Mouse (Mus musculus) 3T3-L1 (cell line): ENCODE data around the gene Ldlrap1.

Source experiments
- DNase-seq: peaks from one replicate; pipeline ENCODE4 v3.0.0-alpha.2; 2015; ENCODE audit warnings: low read depth, low spot score

Gene Ldlrap1

DNA sequence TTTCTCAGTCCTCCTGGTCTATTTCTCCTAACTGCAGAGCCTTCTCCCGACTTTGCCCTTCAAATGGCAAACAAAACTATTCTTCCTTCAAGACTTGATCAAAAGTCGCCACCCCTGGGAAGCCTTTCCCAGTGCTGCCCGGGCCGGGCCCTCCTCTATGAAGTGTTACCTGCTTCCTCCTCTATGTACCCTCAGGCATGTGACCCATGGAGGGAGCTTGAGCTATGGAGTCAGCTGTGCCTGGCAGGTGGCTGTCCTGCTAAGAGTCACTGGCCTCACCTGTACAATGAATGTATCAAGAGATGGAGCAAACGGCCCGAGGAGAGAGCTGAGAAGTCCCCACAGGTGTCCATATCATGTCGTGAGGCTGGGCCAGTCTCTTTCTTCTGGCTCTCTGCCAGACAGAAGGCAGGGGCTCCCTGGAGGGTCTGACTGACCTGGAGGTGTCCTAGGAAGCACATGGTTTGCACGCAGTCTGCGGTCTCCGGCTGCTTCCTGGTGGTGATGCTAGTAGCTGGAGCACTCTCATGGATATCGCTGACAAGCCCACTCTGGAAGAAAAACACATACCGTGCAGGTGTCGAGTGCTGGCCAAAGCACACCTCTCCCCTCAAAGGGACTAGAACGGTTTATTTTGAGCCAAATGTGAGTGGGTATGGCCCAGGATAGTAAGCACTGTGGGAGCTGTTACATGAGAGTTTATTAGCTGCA, 7.6 kb upstream of the Ldlrap1 start:
- no peak for DNase-seq

DNA sequence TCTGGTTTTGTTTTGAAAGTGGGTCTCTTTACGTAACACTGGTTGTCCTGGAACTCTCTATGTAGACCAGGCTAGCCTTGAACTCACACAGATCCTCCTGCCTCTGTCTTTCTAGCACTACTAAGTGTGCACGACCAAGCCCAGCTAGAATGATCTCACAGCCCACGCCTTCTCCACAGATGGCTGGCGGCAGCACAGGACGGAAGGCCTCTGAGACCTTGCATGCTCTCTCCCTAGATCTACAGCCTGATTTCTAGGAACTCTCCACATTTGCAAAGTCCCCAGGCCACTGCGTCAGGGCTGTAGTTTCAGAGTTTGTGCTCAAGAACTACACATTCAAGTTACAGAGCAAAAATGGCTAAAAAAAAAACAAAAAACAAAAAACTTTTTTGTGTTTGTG, 6.3 kb upstream of the Ldlrap1 start:
- DNase-seq: no peak

DNA sequence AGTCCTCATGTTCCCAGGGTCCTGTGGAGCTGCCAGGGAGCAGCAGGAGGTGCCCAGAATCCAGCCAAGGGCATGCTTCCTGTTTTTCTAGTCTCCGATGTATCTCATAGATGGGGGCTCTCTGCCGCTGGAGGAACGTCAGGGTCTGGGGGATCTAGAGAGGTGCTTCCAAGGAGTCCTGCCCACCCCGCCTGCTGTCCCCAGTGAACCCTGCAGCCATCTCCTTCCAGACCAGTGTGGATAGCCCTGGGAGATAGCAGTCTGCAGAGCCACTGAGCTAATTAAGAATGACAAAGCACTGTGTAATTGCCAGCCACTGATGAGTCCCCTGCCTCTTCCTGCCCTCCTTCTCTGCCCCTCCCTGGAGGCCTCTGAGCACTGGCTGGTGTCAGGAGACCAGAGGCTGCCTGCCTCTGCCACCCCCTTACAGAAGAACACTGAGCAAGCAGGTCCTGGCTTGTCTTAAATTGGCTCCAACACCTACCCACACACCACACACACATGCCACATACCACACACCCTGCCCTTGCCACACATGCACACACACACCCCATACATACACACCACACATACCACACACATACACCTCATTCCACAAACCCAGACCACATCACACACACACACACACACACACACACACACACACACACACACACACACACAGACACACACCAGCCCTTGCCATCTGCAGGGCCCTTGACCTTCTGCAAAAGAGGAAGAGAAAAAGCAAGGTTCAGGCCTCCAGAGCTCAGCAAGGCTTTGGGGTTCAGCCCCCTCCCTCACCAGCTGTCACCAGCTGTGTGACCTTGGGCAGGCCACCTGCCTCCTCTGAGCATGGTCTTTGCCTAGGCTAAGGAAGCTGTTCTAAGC, 5.2 kb upstream of the Ldlrap1 start:
- no peak for DNase-seq

DNA sequence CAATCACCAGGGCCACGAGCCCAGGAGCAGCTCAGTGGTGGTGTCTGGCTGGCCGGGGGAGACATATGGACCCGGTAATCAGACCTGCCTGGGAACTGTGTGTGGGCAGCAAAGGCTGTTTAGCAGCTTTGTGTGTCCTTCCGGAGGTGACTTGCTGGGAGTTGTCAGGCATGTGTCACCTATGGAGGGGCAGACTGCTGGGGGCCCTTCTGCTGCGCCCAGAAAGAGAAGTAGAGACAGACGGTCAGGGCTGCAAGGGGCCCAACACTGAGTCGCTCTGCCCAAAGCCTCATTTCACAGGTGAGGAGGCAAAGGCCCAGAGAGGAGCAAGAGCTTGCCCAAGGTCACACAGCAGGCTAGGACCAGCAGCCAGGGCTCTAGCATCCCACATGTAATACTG, 2.1 kb upstream of the Ldlrap1 start:
- DNase-seq: no peak

DNA sequence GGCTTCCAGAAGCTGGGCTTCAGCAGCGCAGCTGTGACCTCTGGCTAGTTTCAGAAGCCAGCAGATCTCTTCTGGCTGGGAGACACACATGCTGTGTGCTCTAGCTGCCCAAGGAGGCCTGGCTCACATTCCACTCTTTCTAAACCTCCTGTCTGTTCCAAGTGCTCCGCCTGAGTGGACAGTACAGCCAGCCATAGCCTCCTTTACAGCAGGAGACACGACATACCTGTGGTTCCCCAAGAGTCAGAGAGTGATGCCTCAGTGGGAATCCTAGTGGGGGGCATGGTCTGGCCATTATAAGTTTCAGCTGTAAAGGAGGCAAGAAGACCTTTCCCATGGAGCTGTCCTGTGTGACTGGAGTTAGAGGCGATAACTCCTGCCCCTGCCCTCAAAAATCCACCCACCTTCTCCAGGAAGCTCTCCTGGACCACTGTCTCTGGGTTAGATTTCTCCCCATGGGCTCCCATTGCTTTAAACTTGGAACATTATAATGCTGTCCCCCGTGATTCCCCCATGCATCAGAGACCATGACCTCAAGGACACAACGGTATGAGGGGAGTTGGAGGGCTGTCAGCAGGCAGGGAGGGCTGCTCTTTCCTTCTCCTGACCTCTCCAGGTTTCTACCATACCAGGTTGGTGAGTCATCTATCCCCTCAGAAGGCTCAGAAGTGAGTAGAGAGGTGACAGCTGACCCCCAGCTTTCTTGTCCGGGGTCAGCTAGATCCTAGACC, 1.4 kb upstream of the Ldlrap1 start:
- DNase-seq: peak; percentile 55

DNA sequence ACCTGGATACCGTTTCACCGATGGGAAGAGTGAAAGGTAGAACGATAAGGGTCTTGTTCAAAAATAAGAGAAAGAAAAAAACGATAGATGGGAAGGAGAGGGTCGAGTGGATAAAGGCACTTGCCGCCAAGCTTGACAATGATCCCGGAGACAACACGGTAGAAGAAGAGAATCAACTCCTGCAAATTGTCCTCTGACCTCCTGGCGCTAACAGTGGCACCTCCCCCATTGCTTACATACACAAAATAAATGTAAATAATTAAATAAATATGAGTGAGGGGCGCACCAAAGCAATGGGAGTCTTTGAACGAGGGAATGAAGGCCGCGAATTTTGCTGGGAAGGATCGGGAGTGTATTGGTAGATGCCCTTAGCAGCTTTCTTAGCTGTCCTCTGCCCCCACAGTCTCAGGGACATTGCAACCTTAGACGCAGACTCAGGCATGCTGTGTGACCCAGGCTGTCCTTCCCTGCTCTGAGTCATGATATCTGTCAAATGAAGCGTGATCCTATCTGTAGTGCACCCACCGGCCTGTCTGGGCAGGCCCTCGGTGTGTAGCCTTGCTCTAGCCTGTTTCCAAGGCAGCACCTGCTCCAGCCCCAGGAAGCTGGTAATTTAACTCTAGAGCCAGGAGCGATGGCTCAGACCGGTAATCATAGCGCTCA, 533 bp upstream of the Ldlrap1 start:
- peak; percentile 32 for DNase-seq

DNA sequence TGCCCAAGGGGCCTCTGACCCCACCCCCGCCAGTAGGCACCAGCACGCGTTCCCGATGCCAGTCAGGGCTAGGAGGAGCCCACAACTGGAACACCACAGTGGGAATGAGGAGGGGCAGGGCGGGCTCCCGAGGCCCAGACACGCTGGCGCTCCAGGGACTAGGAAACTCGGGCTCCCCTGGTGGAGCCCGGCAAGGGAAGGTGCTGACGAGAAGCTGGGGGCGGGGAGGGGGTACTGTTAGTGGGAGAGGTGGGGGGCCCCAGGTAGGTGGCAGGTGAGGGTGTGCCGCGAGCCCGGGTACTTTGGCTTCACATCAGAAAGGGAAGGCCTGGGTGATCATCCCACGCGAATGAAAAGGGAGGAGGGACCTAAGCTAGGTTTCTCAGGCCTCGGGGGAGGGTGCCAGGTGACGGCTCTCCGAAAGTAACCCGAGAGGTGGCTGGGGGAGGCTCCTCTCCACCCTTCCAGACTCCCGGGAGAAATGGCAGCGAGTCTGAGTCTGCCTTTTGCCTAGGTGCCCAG, 859 bp downstream of the Ldlrap1 start:
- DNase-seq: peak; percentile 52

DNA sequence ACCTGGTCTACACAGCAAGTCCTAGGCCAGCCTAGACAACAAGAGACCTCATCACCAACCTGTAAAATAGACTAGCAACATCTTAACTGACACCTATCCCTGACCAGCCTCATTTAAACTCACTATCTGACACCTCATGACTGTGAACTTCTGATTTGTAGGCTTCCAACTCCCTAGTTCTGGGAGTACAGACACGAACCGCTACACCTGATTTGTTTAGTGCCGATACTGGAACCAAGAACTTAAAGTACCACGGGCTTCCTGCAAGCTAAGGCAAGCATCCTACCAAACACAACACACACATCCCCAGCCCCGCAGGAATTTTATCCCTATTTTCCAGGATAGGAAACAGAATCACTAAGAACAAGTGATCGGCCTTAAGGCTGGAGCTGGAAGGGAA, 1.5 kb downstream of the Ldlrap1 start:
- DNase-seq: no peak

DNA sequence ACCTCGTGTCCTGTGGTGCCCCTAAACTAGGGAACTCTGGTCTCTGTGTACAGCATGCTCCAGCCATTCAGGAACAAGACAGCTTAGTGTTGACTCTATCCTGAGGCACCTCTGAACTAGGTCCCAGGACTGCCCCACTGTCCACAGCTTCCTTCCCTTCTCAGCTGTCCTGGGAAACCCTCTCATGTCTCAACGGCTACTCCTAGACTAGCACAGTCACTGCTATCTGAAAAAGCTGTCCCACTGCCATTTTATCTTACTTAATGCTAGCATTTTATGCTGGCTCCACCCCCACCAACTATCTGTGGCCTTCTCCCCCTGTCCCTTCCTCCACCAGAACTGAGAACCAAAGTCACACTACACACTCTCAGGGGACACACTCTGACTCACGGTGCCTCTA, 3.5 kb downstream of the Ldlrap1 start:
- DNase-seq: no peak

DNA sequence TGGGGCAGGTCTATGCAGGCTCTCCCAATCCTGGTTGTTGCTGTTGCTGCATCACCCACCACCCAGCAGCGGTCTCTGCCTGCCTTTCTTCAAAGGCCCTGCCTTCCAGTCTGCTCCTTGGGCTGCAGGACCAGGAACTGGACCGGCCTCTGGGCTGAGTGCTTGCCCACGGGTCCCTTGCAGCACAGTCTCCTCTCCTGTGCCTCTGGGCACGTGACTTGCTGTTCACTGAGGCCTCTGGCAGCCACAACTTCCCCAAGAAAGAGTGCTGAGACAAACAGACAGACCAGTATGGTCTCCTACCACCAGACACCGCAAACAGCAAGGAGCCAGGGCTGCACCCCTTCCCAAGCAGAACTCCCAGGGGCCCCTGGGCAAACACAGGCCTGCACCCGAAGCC, 5.5 kb downstream of the Ldlrap1 start:
- DNase-seq: no peak

DNA sequence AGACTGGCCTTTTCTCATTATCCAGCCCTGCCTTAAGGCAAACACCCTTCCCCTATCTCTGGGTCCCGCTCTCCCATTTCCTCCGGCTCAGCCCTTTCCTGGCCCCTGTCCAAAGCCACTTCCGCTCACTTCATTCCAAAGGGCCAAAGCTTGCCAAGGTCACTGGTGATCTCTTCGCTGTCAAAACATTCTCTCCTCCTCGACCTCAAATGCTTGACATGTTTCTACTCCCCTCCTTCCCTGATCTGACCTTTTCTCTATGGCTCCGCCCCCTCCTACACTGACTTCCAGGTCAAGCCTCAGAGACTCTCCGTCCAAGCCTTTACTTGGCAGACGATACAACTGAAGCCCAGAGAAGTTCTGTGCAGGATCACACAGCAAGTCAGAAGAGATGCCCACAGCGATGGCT, 7.0 kb downstream of the Ldlrap1 start:
- DNase-seq: peak; percentile 80

DNA sequence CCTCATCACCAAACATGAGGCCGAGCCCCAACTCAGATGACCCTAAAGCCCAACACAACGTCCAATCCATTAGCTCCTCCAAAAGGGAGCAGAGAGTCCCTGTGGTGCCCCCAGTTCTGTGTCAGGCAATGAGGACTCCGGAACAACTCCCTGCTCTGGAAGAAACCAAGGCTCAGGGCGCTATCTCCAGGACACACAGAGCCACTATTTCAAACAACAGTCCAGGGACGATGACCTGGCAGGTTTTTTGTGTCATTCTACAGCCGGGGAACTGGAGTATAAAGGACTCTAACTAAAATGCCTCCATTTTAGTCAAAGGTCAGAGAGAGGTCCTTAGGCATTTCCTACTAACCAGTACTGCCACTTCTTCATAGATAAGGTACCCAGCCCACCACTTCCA, 7.5 kb downstream of the Ldlrap1 start:
- no peak for DNase-seq

DNA sequence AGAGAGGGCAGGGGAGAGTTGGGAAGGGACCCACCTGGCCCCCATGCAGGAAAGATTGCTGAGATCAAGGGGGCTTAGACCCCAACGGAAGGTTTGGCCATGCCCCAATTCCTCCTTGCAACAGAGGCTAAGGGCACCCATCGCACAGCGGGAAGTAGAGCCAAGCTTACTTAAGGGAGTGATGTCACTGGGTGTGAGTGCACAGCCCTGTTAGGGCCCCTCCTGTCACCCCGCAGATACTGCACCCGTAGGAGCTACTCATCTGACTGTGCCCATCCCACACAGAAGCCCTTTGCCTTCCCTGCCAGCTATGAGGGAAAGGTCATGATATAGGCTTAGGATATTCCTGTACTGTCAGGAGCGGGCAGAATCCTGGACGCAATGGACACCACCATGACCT, 8.3 kb downstream of the Ldlrap1 start:
- no peak for DNase-seq

DNA sequence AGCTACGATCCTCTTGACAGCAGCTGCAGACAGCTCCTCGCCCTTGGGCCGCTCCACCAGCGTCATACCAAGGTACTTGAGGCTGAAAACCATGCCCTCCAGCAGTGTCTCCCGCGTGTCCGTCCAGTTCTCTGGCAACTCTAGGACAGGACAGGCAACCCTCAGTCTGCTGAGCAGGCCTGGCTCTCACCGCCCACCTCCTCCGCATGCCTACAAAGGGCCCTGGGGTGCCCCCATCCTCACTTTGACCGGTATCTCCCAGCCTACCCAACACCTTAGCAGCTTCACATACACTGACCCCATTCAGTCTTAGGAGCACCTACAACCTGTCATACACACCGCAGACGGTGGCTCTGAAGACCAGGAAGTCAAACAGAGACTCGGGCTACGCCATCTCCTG, 8.9 kb downstream of the Ldlrap1 start:
- DNase-seq: no peak

DNA sequence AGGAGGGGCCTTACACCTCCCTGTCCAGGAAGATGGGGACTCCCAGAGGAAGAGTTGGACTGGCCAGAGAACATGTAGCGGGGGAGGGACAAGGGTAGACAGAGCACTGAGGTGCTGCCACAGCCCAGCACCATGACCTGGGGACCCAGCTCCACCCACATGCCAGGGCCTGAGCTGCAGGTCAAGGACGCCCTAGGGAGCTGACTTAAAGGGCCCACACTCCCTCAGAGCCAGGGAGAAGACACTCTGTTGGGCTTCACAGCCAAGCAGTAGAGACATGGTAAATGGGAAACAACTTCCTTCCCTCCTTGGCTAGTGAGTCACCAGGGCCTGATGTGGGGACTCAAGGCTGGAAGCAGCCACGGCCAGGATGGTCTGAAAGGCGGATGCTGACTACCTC, 9.5 kb downstream of the Ldlrap1 start:
- DNase-seq: peak; percentile 60

DNA sequence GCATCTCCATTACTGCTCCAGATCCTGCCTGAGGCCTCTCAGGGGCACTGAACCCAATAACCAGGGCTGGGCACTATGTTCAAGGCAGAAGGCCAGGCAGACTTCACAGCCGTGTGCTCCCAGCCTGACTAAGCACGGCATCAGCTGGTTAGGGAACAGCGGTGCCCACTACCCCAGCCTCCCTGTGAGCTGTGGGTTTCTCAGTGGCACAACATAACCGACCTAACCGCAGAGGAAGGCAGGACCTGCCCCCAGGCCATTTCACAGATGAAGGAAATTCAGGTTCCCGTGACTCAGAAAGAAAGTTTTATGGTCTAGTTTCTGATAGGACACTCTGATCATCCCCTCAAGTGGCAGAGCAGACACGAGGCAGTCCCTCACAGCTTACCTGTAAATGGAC, 10.9 kb downstream of the Ldlrap1 start:
- peak; percentile 33 for DNase-seq

DNA sequence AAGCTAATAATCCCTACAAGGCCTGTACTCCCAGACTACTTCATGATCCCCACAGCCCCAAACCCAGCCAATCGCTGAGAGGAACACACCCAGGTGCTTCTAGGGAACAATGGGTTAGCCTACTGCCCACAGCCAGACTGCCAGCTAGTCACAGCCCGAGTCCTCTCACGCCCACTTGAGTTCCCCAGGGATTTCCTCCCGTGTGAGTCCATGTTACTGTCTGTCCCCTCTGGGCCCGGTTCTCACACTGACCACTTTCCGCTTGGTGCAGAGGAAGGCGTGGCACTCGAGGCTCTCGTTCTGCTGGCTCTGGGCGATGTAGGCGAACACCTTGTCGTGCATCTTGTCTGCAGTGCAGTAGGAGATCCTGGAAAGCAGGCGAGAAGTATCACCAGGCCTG, 12.9 kb downstream of the Ldlrap1 start:
- DNase-seq: no peak

DNA sequence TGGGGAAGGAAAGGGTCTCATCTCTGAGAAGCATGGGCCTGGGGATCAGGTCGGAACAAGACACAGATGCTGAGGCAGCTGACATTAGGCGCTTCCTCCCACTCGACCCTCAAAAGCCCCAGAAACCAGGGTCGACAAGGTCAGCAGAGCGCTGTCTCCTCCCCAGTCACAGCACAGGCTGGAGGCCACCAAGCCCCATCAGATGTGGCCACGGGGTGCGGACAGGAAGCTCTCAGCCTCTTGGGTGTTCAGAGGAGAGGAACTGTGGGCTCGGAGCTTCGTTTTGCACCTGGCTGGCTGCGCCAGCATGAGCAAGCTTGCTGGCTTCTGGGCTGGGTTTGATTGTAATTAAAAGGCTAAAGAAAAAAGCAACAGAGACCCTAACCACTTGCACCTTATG, 13.5 kb downstream of the Ldlrap1 start:
- DNase-seq: no peak

DNA sequence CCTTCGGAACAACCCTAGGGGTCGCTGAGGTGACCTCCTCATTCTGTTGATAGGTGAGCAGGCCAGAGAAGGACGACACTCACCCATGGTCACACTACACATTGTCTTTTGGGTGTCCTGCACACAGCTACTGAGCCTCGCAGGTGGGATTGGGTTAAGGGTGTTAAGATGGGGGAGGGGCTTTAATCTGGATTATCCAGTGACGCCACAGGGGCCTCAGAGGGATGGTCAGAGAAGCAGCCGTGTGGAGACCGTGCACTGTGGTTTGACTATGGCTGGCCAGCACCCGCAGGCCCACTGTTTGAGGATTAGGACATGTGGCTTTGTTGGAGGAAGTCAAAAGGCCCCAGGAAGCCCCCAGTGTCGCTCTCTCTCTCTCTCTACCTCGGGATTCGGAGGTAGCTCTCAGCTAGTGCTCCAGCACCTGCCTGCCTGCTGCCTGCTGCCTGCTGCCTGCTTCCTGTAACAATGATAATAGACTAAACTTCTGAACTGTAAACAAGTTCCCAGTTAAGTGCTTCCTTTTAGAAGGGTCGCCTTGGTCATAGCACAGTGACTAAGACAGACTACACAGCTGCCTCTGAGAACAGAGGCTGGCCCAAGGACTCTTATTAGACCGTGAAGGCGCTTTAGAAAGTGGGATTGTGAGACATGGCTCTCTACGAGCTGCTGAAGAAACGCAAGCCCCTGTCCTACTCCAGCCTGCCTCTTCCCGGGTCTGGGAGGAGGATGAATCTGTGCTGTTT, 14.1 kb downstream of the Ldlrap1 start:
- DNase-seq: no peak

DNA sequence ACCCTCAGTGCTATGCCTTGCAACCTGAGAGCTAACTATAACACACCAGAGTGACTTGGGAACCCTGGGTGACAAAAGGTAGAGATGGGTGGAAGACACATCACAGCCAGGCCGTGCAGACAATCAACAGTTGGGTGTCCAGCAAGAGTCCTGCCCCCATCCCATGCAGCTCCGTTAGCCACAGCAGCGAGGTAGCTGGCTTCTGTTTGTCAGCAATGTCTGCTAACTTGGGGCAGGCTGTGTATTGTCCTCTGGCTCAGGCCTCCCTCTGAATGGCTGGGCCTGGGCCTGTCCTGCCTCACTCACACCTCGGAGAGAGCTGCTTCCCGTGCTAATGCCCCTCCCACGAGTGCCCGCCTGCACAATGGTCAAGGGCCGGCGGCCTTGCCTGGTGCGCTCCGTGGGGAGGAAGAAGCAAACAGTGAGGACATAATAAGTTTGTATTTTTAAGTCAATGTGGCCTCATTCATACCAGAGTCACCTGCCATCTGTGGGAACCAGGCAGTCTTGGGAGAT, 14.9 kb downstream of the Ldlrap1 start:
- no peak for DNase-seq
